Mouse (Mus musculus) kidney, postnatal 0 days (tissue): ENCODE measurements at regions not wholly inside any gene's neighbourhood (a gene's known extent, or its start where the extent isn't known, plus 50 kb on each side); places are given as distances from the start of the nearest gene placed in this dataset.

Experiments used
- ATAC-seq: fragments of 200-750 bp; cut with Nextera tagmentation; replicated peaks from 2 replicates; pipeline ENCODE4 v1.8.0; 2017; ENCODE audit warnings: low read depth, moderate number of reproducible peaks, moderate TSS enrichment, moderate library complexity; ENCODE audit not compliant: low FRiP score
- DNase-seq: peaks from one replicate; pipeline ENCODE4 v3.0.0-alpha.2; 2016; ENCODE audit warnings: low spot score
- H3K27ac ChIP-seq: fragments of 300-500 bp; sonication (generic); 2 replicates; pipeline ENCODE4 v1.5.1; 2014; ENCODE audit warnings: mild to moderate bottlenecking
- H3K27me3 ChIP-seq: fragments of 300-500 bp; sonication (generic); 2 replicates; pipeline ENCODE4 v1.6.1; 2014; ENCODE audit warnings: low read length, mixed read lengths; ENCODE audit not compliant: insufficient read depth
- H3K36me3 ChIP-seq: fragments of 300-500 bp; sonication (generic); 2 replicates; pipeline ENCODE4 v1.6.1; 2014; ENCODE audit warnings: low read length, mixed read lengths; ENCODE audit not compliant: insufficient read depth
- H3K4me1 ChIP-seq: fragments of 300-500 bp; sonication (generic); replicated peaks from 2 replicates; pipeline ENCODE4 v1.6.1; 2014; ENCODE audit warnings: antibody characterized with exemption, low read length, mixed read lengths; ENCODE audit not compliant: insufficient read depth
- H3K4me2 ChIP-seq: fragments of 300-500 bp; sonication (generic); 2 replicates; pipeline ENCODE4 v1.6.1; 2014; ENCODE audit warnings: mild to moderate bottlenecking, low read length, moderate library complexity, mixed read lengths
- H3K4me3 ChIP-seq: fragments of 300-500 bp; sonication (generic); replicated peaks from 2 replicates; pipeline ENCODE4 v1.5.1; 2014; ENCODE audit warnings: low read depth, low read length
- H3K9ac ChIP-seq: fragments of 300-500 bp; sonication (generic); 2 replicates; pipeline ENCODE4 v1.6.1; 2014; ENCODE audit warnings: low read depth, low read length
- H3K9me3 ChIP-seq: fragments of 300-500 bp; sonication (generic); replicated peaks from 2 replicates; pipeline ENCODE4 v1.6.1; 2016; ENCODE audit warnings: low read length, inconsistent platforms, mixed read lengths
- CTCF ChIP-seq: IDR thresholded peaks from 2 replicates; pipeline ENCODE4 v1.5.1; 2016; ENCODE audit warnings: antibody characterized with exemption, low read depth, mild to moderate bottlenecking, moderate library complexity
- WGBS: fragments of 180-500 bp; shearing (Covaris S2); extraction: QIAGEN DNeasy Blood & Tissue Kit; methylation state at CpG from one replicate; pipeline ENCODE4 v1.1.7; 2014; 5-methylcytosine and 5-hydroxymethylcytosine counted together

- no peak overlapping the region for H3K9ac ChIP-seq
- no peak overlapping the region for H3K27ac ChIP-seq
- H3K4me3 ChIP-seq = no peak overlapping the region
- no peak for DNase-seq
- TF ChIP-seq CTCF = no peak
- ATAC-seq = no peak
- H3K4me2 ChIP-seq = no peak overlapping the region
- no peaks in the 10 kb centered on the region for H3K36me3 ChIP-seq
- H3K4me1 ChIP-seq = no peaks in the 10 kb centered on the region
- H3K9me3 ChIP-seq = no peaks in the 10 kb centered on the region
- WGBS = 61% methylated on average over 5 of the region's 5 CpGs
- no peaks in the 10 kb centered on the region for H3K27me3 ChIP-seq
Observed at GRCm38 (mm10) chr3:29768592-29768991, 686.8 kb downstream of the Egfem1 start.

- ATAC-seq (no peak), DNase-seq (no peak)
- Histone ChIP-seq H3K9ac (no peak overlapping the region), H3K27me3 (no peaks in the 10 kb centered on the region), H3K4me3 (no peak overlapping the region), H3K9me3 (no peaks in the 10 kb centered on the region), H3K4me2 (no peak overlapping the region), H3K4me1 (no peaks in the 10 kb centered on the region), H3K36me3 (no peaks in the 10 kb centered on the region), H3K27ac (no peak overlapping the region)
- TF ChIP-seq CTCF = no peak
- 96% methylated on average over 3 of the region's 3 CpGs for WGBS
Observed at GRCm38 (mm10) chr3:29764021-29764420, 682.2 kb downstream of the Egfem1 start.

GRCm38 (mm10) chr3:29757821-29758494, 676.1 kb downstream of the Egfem1 start:
- Histone ChIP-seq H3K27me3 (no peaks in the 10 kb centered on the region), H3K36me3 (no peaks in the 10 kb centered on the region), H3K4me3 (no peak overlapping the region), H3K4me1 (no peaks in the 10 kb centered on the region), H3K9me3 (no peaks in the 10 kb centered on the region), H3K27ac (no peak overlapping the region), H3K4me2 (no peak overlapping the region), H3K9ac (no peak overlapping the region)
- ATAC-seq (no peak), DNase-seq (peak; percentile 39)
- TF ChIP-seq CTCF = no peak
- 44% methylated on average over 8 of the region's 8 CpGs for WGBS
